Mouse (Mus musculus) lung, embryonic 16.5 days (tissue): ENCODE data around the gene Cpn1. TPM values are rescaled to one million over a fixed set of nuclear protein-coding genes. Genes with fewer than 3 reads are reported as not detected.

Experiments used
- ATAC-seq: fragments of 200-750 bp; cut with Nextera tagmentation; 2 replicates; pipeline ENCODE4 v1.8.0; 2017; ENCODE audit warnings: low read depth, mild to moderate bottlenecking, moderate library complexity
- H3K27ac ChIP-seq: fragments of 300-500 bp; sonication (generic); 2 replicates; pipeline ENCODE4 v1.5.1; 2014; ENCODE audit warnings: mild to moderate bottlenecking, control low read depth, low read length
- H3K27me3 ChIP-seq: fragments of 300-500 bp; sonication (generic); 2 replicates; pipeline ENCODE4 v1.6.1; 2014; ENCODE audit warnings: low read depth, low read length, mixed read lengths; ENCODE audit not compliant: control insufficient read depth, insufficient read depth
- H3K36me3 ChIP-seq: fragments of 300-500 bp; sonication (generic); 2 replicates; pipeline ENCODE4 v1.6.1; 2014; ENCODE audit warnings: low read length; ENCODE audit not compliant: control insufficient read depth, insufficient read depth
- H3K4me1 ChIP-seq: fragments of 300-500 bp; sonication (generic); replicated peaks from 2 replicates; pipeline ENCODE4 v1.6.1; 2014; ENCODE audit warnings: low read length, mixed read lengths; ENCODE audit not compliant: control insufficient read depth, insufficient read depth
- H3K4me2 ChIP-seq: fragments of 300-500 bp; sonication (generic); 2 replicates; pipeline ENCODE4 v1.6.1; 2014; ENCODE audit warnings: low read depth, low read length, control low read depth
- H3K4me3 ChIP-seq: fragments of 300-500 bp; sonication (generic); 2 replicates; pipeline ENCODE4 v1.5.1; 2014; ENCODE audit warnings: mild to moderate bottlenecking, low read length, control low read depth
- H3K9ac ChIP-seq: fragments of 300-500 bp; sonication (generic); 2 replicates; pipeline ENCODE4 v1.6.1; 2014; ENCODE audit warnings: low read length, control low read depth
- H3K9me3 ChIP-seq: fragments of 300-500 bp; sonication (generic); 2 replicates; pipeline ENCODE4 v1.6.1; 2016; ENCODE audit warnings: low read length; ENCODE audit not compliant: control insufficient read depth
- WGBS: fragments of 180-500 bp; shearing (Covaris S2); extraction: QIAGEN DNeasy Blood & Tissue Kit; methylation state at CpG from one replicate; pipeline ENCODE4 v1.1.7; 2014; 5-methylcytosine and 5-hydroxymethylcytosine counted together
- polyA plus RNA-seq: library from polyadenylated mRNA; unstranded; fragments of >200 nt; fragmentation: Nextera tagmentation; extraction: Ambion mirVana; gene quantifications from 2 replicates; pipeline ENCODE4 v1.2.1, GENCODE M21; 2015

The Cpn1 gene
- polyA plus RNA-seq, 1 experiment from 2014 or later = 4.9 TPM

DNA sequence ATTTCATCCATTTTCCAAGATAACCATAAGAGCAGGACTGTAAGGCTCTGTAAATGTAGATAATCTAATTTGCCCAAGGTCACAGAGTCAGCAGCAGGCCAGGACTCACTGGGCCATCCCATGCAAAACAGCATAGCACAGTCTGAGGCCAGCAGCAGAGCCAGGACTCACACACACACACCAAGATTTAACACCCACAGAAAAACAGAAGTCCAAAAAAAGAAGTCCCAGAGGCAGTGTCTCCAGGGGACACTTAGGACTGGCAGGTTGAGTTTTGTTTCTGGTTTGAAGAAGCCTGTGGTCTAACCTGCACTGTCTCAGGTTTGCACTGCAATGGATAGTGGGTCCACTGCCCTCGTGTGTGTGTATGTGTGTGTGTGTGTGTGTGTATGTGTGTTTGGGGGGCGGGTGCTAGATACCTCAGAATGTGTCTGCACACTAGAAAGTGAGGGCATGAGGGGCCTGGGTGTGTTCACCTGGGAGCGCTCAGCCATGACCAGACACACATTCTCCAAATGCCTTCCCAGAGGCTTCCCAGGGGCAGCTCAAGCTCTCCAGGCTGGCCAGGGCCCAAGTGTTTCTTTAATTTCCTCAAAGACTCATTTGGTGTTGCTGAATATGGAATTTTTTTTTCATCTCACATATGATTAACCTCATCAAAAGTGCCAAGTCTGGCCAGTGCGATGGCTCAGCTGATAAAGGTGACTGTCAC, 73.4 kb downstream of the Cpn1 start:
- H3K4me1 ChIP-seq = peaks cover 13% of the 10 kb centered on the region
- peaks cover 4% of the 10 kb centered on the region; the same call in 1 of the 2 replicates for H3K36me3 ChIP-seq
- ATAC-seq = no peak
- H3K4me3 ChIP-seq = no peak overlapping the region
- H3K27ac ChIP-seq = no peak overlapping the region
- H3K27me3 ChIP-seq = no peaks in the 10 kb centered on the region
- whole genome bisulfite sequencing = 73% methylated on average over 4 of the region's 4 CpGs
- H3K9ac ChIP-seq = no peak overlapping the region
- H3K9me3 ChIP-seq = no peaks in the 10 kb centered on the region
- H3K4me2 ChIP-seq = no peak overlapping the region

DNA sequence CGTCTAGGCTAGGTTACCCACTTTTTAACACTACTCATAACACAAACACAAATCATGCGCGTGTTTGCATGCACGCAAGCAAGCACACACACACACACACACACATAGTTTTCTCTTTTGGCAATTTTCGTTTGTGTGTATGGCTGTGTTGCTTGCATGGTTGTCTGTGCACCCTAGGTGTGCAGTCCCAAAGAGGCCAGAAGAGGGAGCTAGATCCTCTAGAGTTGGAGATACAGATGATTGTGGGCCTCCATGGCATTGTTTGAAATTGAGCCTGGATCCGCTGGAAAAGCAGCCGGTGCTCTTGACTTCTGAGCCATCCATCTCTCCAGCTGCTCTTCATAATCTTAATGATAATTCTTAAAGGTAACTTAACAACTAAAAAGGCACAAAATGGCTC, 79.9 kb downstream of the Cpn1 start:
- Histone ChIP-seq H3K9ac (no peak overlapping the region), H3K4me1 (0 out of 2 replicates have a peak, but pooled peaks cover 3% of the 10 kb centered on the region), H3K4me2 (no peak overlapping the region), H3K9me3 (no peaks in the 10 kb centered on the region; the same call in 1 of the 2 replicates), H3K36me3 (peaks cover 18% of the 10 kb centered on the region), H3K4me3 (no peak overlapping the region), H3K27ac (no peak overlapping the region), H3K27me3 (no peaks in the 10 kb centered on the region)
- WGBS = 87% methylated on average over 7 of the region's 7 CpGs
- no peak for ATAC-seq

Other genes starting within 250 kb of the Cpn1 start
- gene Cutc, start 233.6 kb downstream of the Cpn1 start, polyA plus RNA-seq = 12.4 and 14.1 TPM in 2 replicates
- gene Cox15, start 233.6 kb downstream of the Cpn1 start, polyA plus RNA-seq = 10.6 and 11.0 TPM in 2 replicates
- 0.18 TPM in 1 of 2 replicates, not detected in the other for gene Abcc2, start 204.4 kb downstream of the Cpn1 start, polyA plus RNA-seq
- 20.4 and 22.1 TPM in 2 replicates for gene Dnmbp, start 46.4 kb downstream of the Cpn1 start, polyA plus RNA-seq
- 0.55 and 1.4 TPM in 2 replicates for gene Cyp2c23, start 42.7 kb upstream of the Cpn1 start, polyA plus RNA-seq
- 39.3 and 39.8 TPM in 2 replicates for gene Erlin1, start 83.2 kb upstream of the Cpn1 start, polyA plus RNA-seq
- 40.1 and 40.2 TPM in 2 replicates for gene Chuk, start 120.9 kb upstream of the Cpn1 start, polyA plus RNA-seq
- 31.8 and 35.3 TPM in 2 replicates for gene Cwf19l1, start 149.3 kb upstream of the Cpn1 start, polyA plus RNA-seq
- 69.2 and 74.4 TPM in 2 replicates for gene Bloc1s2, start 159.9 kb upstream of the Cpn1 start, polyA plus RNA-seq
- gene Pkd2l1, start 205.9 kb upstream of the Cpn1 start, polyA plus RNA-seq = 0.06 TPM in 1 of 2 replicates, not detected in the other
- 0.48 and 0.91 TPM in 2 replicates for gene Scd3, start 216.7 kb upstream of the Cpn1 start, polyA plus RNA-seq